Mouse (Mus musculus): ENCODE measurements around the gene Glod5. TPM values are rescaled to one million over a fixed set of nuclear protein-coding genes. Genes with fewer than 3 reads are reported as not detected.

Glod5 gene
- total and polyA plus RNA-seq, 2 experiments from 2014 or later = 0.55 TPM; not detected in 1

GRCm38 (mm10) chrX:7967596-7968201 is 50.6 kb downstream of the Glod5 start:
- Histone ChIP-seq H3K4me1 (ENCODE audit: control insufficient read depth, insufficient read depth) (no peaks in the 10 kb centered on the region), H3K27ac (ENCODE audit: low read depth) (no peak overlapping the region), H3K4me3 (ENCODE audit: low read depth, low read length) (no peak overlapping the region), H3K27me3 (ENCODE audit: control insufficient read depth, insufficient read depth, low read length) (no peaks in the 10 kb centered on the region), H3K36me3 (replicated peaks; ENCODE audit: control insufficient read depth, insufficient read depth, low read length) (no peaks in the 10 kb centered on the region), H3K4me2 (ENCODE audit: low read depth, low read length) (no peak overlapping the region), H3K9me3 (replicated peaks; ENCODE audit: control insufficient read depth, low read length) (no peaks in the 10 kb centered on the region), H3K9ac (replicated peaks; ENCODE audit: low read depth, low read length) (no peak overlapping the region)
- ATAC-seq (ENCODE audit: insufficient read depth, low read depth) = no peak
- 62% methylated on average over 9 of the region's 9 CpGs for WGBS
- no peak for DNase-seq (ENCODE audit: low spot score)
- TF ChIP-seq EP300 (IDR thresholded peaks at IDR 0.05; ENCODE audit: low read depth) = no peak

DNA sequence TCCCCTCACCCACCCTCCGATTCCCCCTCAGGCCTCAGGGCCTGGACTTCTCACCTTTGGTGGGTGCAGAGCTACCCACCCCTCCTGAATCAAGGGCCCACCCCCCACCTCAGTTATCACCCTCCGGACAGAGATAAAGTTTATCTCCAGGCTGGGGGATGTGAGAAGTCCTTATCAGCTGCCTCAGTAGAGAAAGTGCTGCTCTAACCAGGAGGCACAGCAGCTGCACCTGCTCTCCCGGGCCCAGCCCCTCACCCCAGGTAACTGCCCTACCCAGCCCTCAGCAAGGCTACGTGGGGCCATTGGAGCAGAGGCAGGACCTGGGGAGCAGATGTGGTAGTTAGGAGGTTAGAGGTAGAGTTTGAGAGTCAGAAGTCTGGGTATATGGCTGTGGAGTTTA is 52.1 kb downstream of the Glod5 start:
- no peak overlapping the region for H3K4me2 ChIP-seq (ENCODE audit: low read depth, low read length)
- H3K9ac ChIP-seq (replicated peaks; ENCODE audit: low read depth, low read length) = no peak overlapping the region
- ATAC-seq (ENCODE audit: insufficient read depth, low read depth) = no peak
- TF ChIP-seq EP300 (IDR thresholded peaks at IDR 0.05; ENCODE audit: low read depth) (no peak), CTCF (IDR thresholded peaks at IDR 0.05; ENCODE audit: low read depth) (no peak)
- no peaks in the 10 kb centered on the region for H3K4me1 ChIP-seq (ENCODE audit: control insufficient read depth, insufficient read depth)
- H3K36me3 ChIP-seq (replicated peaks; ENCODE audit: control insufficient read depth, insufficient read depth, low read length) = no peaks in the 10 kb centered on the region
- H3K27ac ChIP-seq (ENCODE audit: low read depth) = no peak overlapping the region
- H3K9me3 ChIP-seq (replicated peaks; ENCODE audit: control insufficient read depth, low read length) = no peaks in the 10 kb centered on the region
- H3K27me3 ChIP-seq (ENCODE audit: control insufficient read depth, insufficient read depth, low read length) = no peaks in the 10 kb centered on the region
- 41% methylated on average over 4 of the region's 4 CpGs for WGBS
- H3K4me3 ChIP-seq (ENCODE audit: low read depth, low read length) = no peak overlapping the region
- no peak for DNase-seq (ENCODE audit: low spot score)

GRCm38 (mm10) chrX:7963829-7964626 is 54.3 kb downstream of the Glod5 start:
- H3K9me3 ChIP-seq (replicated peaks; ENCODE audit: control insufficient read depth, low read length) = no peaks in the 10 kb centered on the region
- no peak overlapping the region for H3K9ac ChIP-seq (replicated peaks; ENCODE audit: low read depth, low read length)
- no peak for DNase-seq (ENCODE audit: low spot score)
- H3K4me1 ChIP-seq (ENCODE audit: control insufficient read depth, insufficient read depth) = no peaks in the 10 kb centered on the region
- H3K27me3 ChIP-seq (ENCODE audit: control insufficient read depth, insufficient read depth, low read length) = no peaks in the 10 kb centered on the region
- H3K4me2 ChIP-seq (ENCODE audit: low read depth, low read length) = no peak overlapping the region
- no peaks in the 10 kb centered on the region for H3K36me3 ChIP-seq (replicated peaks; ENCODE audit: control insufficient read depth, insufficient read depth, low read length)
- WGBS = 49% methylated on average over 7 of the region's 7 CpGs
- H3K4me3 ChIP-seq (ENCODE audit: low read depth, low read length) = no peak overlapping the region
- TF ChIP-seq EP300 (IDR thresholded peaks at IDR 0.05; ENCODE audit: low read depth) = no peak
- TF ChIP-seq CTCF (IDR thresholded peaks at IDR 0.05; ENCODE audit: low read depth) = no peak
- no peak overlapping the region for H3K27ac ChIP-seq (ENCODE audit: low read depth)
- ATAC-seq (ENCODE audit: insufficient read depth, low read depth) = no peak

DNA sequence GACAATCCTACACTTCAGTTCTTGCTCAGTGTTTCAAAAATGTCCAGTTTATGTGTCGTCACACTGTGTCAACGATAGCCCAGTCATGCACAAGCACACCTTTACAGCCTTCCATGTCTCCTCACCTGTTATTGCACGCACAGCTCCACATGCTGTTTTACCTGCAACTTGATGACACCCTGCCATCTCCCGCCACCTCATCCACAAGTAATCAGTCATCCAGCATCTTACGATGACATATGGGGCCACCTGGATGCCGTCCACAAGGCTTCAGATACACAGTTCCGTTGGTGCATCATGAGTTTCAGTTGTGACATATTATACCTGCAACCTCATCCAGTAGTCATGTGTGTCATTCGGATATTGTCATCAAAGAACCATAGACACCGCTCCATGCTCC is 59.4 kb downstream of the Glod5 start:
- Histone ChIP-seq H3K9ac (replicated peaks; ENCODE audit: low read depth, low read length) (no peak overlapping the region), H3K27me3 (ENCODE audit: control insufficient read depth, insufficient read depth, low read length) (no peaks in the 10 kb centered on the region), H3K9me3 (replicated peaks; ENCODE audit: control insufficient read depth, low read length) (no peaks in the 10 kb centered on the region), H3K36me3 (replicated peaks; ENCODE audit: control insufficient read depth, insufficient read depth, low read length) (no peaks in the 10 kb centered on the region), H3K4me1 (ENCODE audit: control insufficient read depth, insufficient read depth) (no peaks in the 10 kb centered on the region), H3K4me2 (ENCODE audit: low read depth, low read length) (no peak overlapping the region), H3K4me3 (ENCODE audit: low read depth, low read length) (no peak overlapping the region), H3K27ac (ENCODE audit: low read depth) (no peak overlapping the region)
- ATAC-seq (ENCODE audit: insufficient read depth, low read depth) (no peak), DNase-seq (ENCODE audit: low spot score) (no peak)
- TF ChIP-seq CTCF (IDR thresholded peaks at IDR 0.05; ENCODE audit: low read depth) (no peak), EP300 (IDR thresholded peaks at IDR 0.05; ENCODE audit: low read depth) (no peak)
- 77% methylated on average over 9 of the region's 9 CpGs for WGBS

Other genes with a start within 250 kb of the Glod5 start
- 2.4 and 6.8 TPM in 2 replicates for gene Gripap1, start 228.7 kb downstream of the Glod5 start, total RNA-seq (2014; rRNA removed; ENCODE audit: low replicate concordance)
- gene Gripap1, start 228.7 kb downstream of the Glod5 start, polyA plus RNA-seq (2015; fragmentation: Nextera tagmentation; extraction: Ambion mirVana) = 17.5 and 19.3 TPM in 2 replicates
- 0.08 and 0.23 TPM in 2 replicates for gene Kcnd1, start 196.2 kb downstream of the Glod5 start, total RNA-seq (2014; rRNA removed; ENCODE audit: low replicate concordance)
- 0.20 and 0.22 TPM in 2 replicates for gene Kcnd1, start 196.2 kb downstream of the Glod5 start, polyA plus RNA-seq (2015; fragmentation: Nextera tagmentation; extraction: Ambion mirVana)
- gene Otud5, start 177.1 kb downstream of the Glod5 start, total RNA-seq (2014; rRNA removed; ENCODE audit: low replicate concordance) = 25.7 and 38.0 TPM in 2 replicates
- 14.4 and 16.2 TPM in 2 replicates for gene Otud5, start 177.1 kb downstream of the Glod5 start, polyA plus RNA-seq (2015; fragmentation: Nextera tagmentation; extraction: Ambion mirVana)
- 3.1 and 15.9 TPM in 2 replicates for gene Pim2, start 140.2 kb downstream of the Glod5 start, total RNA-seq (2014; rRNA removed; ENCODE audit: low replicate concordance)
- 2.3 and 2.4 TPM in 2 replicates for gene Pim2, start 140.2 kb downstream of the Glod5 start, polyA plus RNA-seq (2015; fragmentation: Nextera tagmentation; extraction: Ambion mirVana)
- gene Slc35a2, start 134.5 kb downstream of the Glod5 start, total RNA-seq (2014; rRNA removed; ENCODE audit: low replicate concordance) = 19.7 and 30.8 TPM in 2 replicates
- 19.3 and 20.9 TPM in 2 replicates for gene Slc35a2, start 134.5 kb downstream of the Glod5 start, polyA plus RNA-seq (2015; fragmentation: Nextera tagmentation; extraction: Ambion mirVana)
- 44.5 and 63.0 TPM in 2 replicates for gene Pqbp1, start 119.2 kb downstream of the Glod5 start, total RNA-seq (2014; rRNA removed; ENCODE audit: low replicate concordance)
- gene Pqbp1, start 119.2 kb downstream of the Glod5 start, polyA plus RNA-seq (2015; fragmentation: Nextera tagmentation; extraction: Ambion mirVana) = 55.6 and 57.6 TPM in 2 replicates
- 37.7 and 46.4 TPM in 2 replicates for gene Timm17b, start 119.1 kb downstream of the Glod5 start, total RNA-seq (2014; rRNA removed; ENCODE audit: low replicate concordance)
- gene Timm17b, start 119.1 kb downstream of the Glod5 start, polyA plus RNA-seq (2015; fragmentation: Nextera tagmentation; extraction: Ambion mirVana) = 91.3 and 99.7 TPM in 2 replicates
- gene Gm10491, start 110.7 kb downstream of the Glod5 start, total RNA-seq (2014; rRNA removed; ENCODE audit: low replicate concordance) = not detected in 2 replicates
- gene Gm10491, start 110.7 kb downstream of the Glod5 start, polyA plus RNA-seq (2015; fragmentation: Nextera tagmentation; extraction: Ambion mirVana) = not detected in 2 replicates
- gene Gm10490, start 109.0 kb downstream of the Glod5 start, total RNA-seq (2014; rRNA removed; ENCODE audit: low replicate concordance) = not detected in 2 replicates
- not detected in 2 replicates for gene Gm10490, start 109.0 kb downstream of the Glod5 start, polyA plus RNA-seq (2015; fragmentation: Nextera tagmentation; extraction: Ambion mirVana)
- gene Pcsk1n, start 98.7 kb downstream of the Glod5 start, total RNA-seq (2014; rRNA removed; ENCODE audit: low replicate concordance) = not detected in 2 replicates
- gene Pcsk1n, start 98.7 kb downstream of the Glod5 start, polyA plus RNA-seq (2015; fragmentation: Nextera tagmentation; extraction: Ambion mirVana) = 0.05 and 0.33 TPM in 2 replicates
- gene Eras, start 89.9 kb downstream of the Glod5 start, total RNA-seq (2014; rRNA removed; ENCODE audit: low replicate concordance) = not detected in 2 replicates
- gene Eras, start 89.9 kb downstream of the Glod5 start, polyA plus RNA-seq (2015; fragmentation: Nextera tagmentation; extraction: Ambion mirVana) = not detected in 2 replicates
- gene Hdac6, start 70.6 kb downstream of the Glod5 start, total RNA-seq (2014; rRNA removed; ENCODE audit: low replicate concordance) = 28.6 and 37.2 TPM in 2 replicates
- gene Hdac6, start 70.6 kb downstream of the Glod5 start, polyA plus RNA-seq (2015; fragmentation: Nextera tagmentation; extraction: Ambion mirVana) = 16.2 and 18.4 TPM in 2 replicates
- 0.19 TPM in 1 of 2 replicates, not detected in the other for gene Gata1, start 40.4 kb downstream of the Glod5 start, total RNA-seq (2014; rRNA removed; ENCODE audit: low replicate concordance)
- gene Gata1, start 40.4 kb downstream of the Glod5 start, polyA plus RNA-seq (2015; fragmentation: Nextera tagmentation; extraction: Ambion mirVana) = 0.14 and 0.20 TPM in 2 replicates
- gene Suv39h1, start 56.3 kb upstream of the Glod5 start, total RNA-seq (2014; rRNA removed; ENCODE audit: low replicate concordance) = 15.7 and 15.9 TPM in 2 replicates
- 8.2 and 8.6 TPM in 2 replicates for gene Suv39h1, start 56.3 kb upstream of the Glod5 start, polyA plus RNA-seq (2015; fragmentation: Nextera tagmentation; extraction: Ambion mirVana)
- 0.31 TPM in 1 of 2 replicates, not detected in the other for gene Was, start 72.0 kb upstream of the Glod5 start, total RNA-seq (2014; rRNA removed; ENCODE audit: low replicate concordance)
- gene Was, start 72.0 kb upstream of the Glod5 start, polyA plus RNA-seq (2015; fragmentation: Nextera tagmentation; extraction: Ambion mirVana) = 0.22 and 0.25 TPM in 2 replicates
- 130 and 155 TPM in 2 replicates for gene Wdr13, start 114.4 kb upstream of the Glod5 start, total RNA-seq (2014; rRNA removed; ENCODE audit: low replicate concordance)
- gene Wdr13, start 114.4 kb upstream of the Glod5 start, polyA plus RNA-seq (2015; fragmentation: Nextera tagmentation; extraction: Ambion mirVana) = 24.4 and 26.4 TPM in 2 replicates
- gene Rbm3, start 127.4 kb upstream of the Glod5 start, total RNA-seq (2014; rRNA removed; ENCODE audit: low replicate concordance) = 408 and 439 TPM in 2 replicates
- gene Rbm3, start 127.4 kb upstream of the Glod5 start, polyA plus RNA-seq (2015; fragmentation: Nextera tagmentation; extraction: Ambion mirVana) = 524 and 551 TPM in 2 replicates
- 7.0 and 12.2 TPM in 2 replicates for gene Tbc1d25, start 157.7 kb upstream of the Glod5 start, total RNA-seq (2014; rRNA removed; ENCODE audit: low replicate concordance)
- gene Tbc1d25, start 157.7 kb upstream of the Glod5 start, polyA plus RNA-seq (2015; fragmentation: Nextera tagmentation; extraction: Ambion mirVana) = 6.4 and 6.5 TPM in 2 replicates
- 23.0 and 26.2 TPM in 2 replicates for gene Ebp, start 175.0 kb upstream of the Glod5 start, total RNA-seq (2014; rRNA removed; ENCODE audit: low replicate concordance)
- gene Ebp, start 175.0 kb upstream of the Glod5 start, polyA plus RNA-seq (2015; fragmentation: Nextera tagmentation; extraction: Ambion mirVana) = 20.6 and 26.3 TPM in 2 replicates
- 1.6 and 5.6 TPM in 2 replicates for gene Porcn, start 188.0 kb upstream of the Glod5 start, total RNA-seq (2014; rRNA removed; ENCODE audit: low replicate concordance)
- gene Porcn, start 188.0 kb upstream of the Glod5 start, polyA plus RNA-seq (2015; fragmentation: Nextera tagmentation; extraction: Ambion mirVana) = 2.5 and 2.9 TPM in 2 replicates
- gene Ftsj1, start 233.9 kb upstream of the Glod5 start, total RNA-seq (2014; rRNA removed; ENCODE audit: low replicate concordance) = 20.9 and 25.1 TPM in 2 replicates
- 17.1 and 18.8 TPM in 2 replicates for gene Ftsj1, start 233.9 kb upstream of the Glod5 start, polyA plus RNA-seq (2015; fragmentation: Nextera tagmentation; extraction: Ambion mirVana)

All from heart, postnatal 0 days (tissue).